Mouse (Mus musculus) midbrain, embryonic 15.5 days (tissue): ENCODE data around the gene Slc9a7. TPM values are rescaled to one million over a fixed set of nuclear protein-coding genes. Genes with fewer than 3 reads are reported as not detected.

Experiments
- ATAC-seq: fragments of 200-750 bp; cut with Nextera tagmentation; replicated peaks from 2 replicates; pipeline ENCODE4 v1.8.0; 2017; ENCODE audit warnings: moderate TSS enrichment
- H3K27ac ChIP-seq: fragments of 300-500 bp; sonication (generic); 2 replicates; pipeline ENCODE4 v1.5.1; 2015; ENCODE audit warnings: mild to moderate bottlenecking, inconsistent platforms
- H3K27me3 ChIP-seq: fragments of 300-500 bp; sonication (generic); replicated peaks from 2 replicates; pipeline ENCODE4 v1.6.1; 2015; ENCODE audit warnings: inconsistent platforms
- H3K36me3 ChIP-seq: fragments of 300-500 bp; sonication (generic); replicated peaks from 2 replicates; pipeline ENCODE4 v1.6.1; 2015; ENCODE audit warnings: inconsistent platforms
- H3K4me1 ChIP-seq: fragments of 300-500 bp; sonication (generic); 2 replicates; pipeline ENCODE4 v1.6.1; 2015; ENCODE audit warnings: inconsistent platforms
- H3K4me2 ChIP-seq: fragments of 300-500 bp; sonication (generic); 2 replicates; pipeline ENCODE4 v1.6.1; 2015; ENCODE audit warnings: inconsistent platforms, mild to moderate bottlenecking, moderate library complexity
- H3K4me3 ChIP-seq: fragments of 300-500 bp; sonication (generic); 2 replicates; pipeline ENCODE4 v1.5.1; 2015; ENCODE audit warnings: mild to moderate bottlenecking, inconsistent platforms
- H3K9ac ChIP-seq: fragments of 300-500 bp; sonication (generic); 2 replicates; pipeline ENCODE4 v1.6.1; 2015; ENCODE audit warnings: mild to moderate bottlenecking, inconsistent platforms
- H3K9me3 ChIP-seq: fragments of 300-500 bp; sonication (generic); 2 replicates; pipeline ENCODE4 v1.6.1; 2016; ENCODE audit warnings: inconsistent platforms
- WGBS: fragments of 180-500 bp; shearing (Covaris S2); methylation state at CpG from one replicate; pipeline ENCODE4 v1.1.7; 2015; ENCODE audit warnings: mixed read lengths; 5-methylcytosine and 5-hydroxymethylcytosine counted together
- polyA plus RNA-seq: library from polyadenylated mRNA; unstranded; fragments of >200 nt; fragmentation: Nextera tagmentation; extraction: Ambion mirVana; gene quantifications from 2 replicates; pipeline ENCODE4 v1.2.1, GENCODE M21; 2015

Gene Slc9a7
- polyA plus RNA-seq, 1 experiment from 2014 or later = 12.8 TPM

DNA sequence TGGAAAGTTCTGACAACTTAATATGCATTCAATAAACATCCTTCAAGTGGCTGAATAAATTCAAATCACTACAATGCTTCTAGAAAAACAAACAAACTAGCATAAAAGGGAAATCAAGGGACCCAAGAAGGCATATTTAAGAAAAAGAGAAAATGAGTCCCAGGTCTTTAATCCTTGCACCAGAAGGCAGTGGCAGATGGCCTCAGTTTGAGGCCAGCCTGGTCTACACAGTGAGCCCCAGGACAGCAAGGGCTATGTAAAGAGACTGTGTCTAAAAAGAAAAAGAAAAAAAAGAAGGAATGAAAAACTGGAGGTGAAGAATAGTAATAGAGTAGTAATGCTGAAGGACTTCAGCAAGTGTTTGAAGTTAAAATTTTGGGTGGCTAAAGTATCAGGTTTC, 162.7 kb downstream of the Slc9a7 start:
- no peaks in the 10 kb centered on the region for H3K36me3 ChIP-seq
- no peak overlapping the region for H3K27ac ChIP-seq
- H3K27me3 ChIP-seq = no peaks in the 10 kb centered on the region
- no peak overlapping the region for H3K4me2 ChIP-seq
- ATAC-seq = no peak
- H3K9ac ChIP-seq = no peak overlapping the region
- H3K4me3 ChIP-seq = no peak overlapping the region
- H3K4me1 ChIP-seq = no peaks in the 10 kb centered on the region
- H3K9me3 ChIP-seq = no peaks in the 10 kb centered on the region

DNA sequence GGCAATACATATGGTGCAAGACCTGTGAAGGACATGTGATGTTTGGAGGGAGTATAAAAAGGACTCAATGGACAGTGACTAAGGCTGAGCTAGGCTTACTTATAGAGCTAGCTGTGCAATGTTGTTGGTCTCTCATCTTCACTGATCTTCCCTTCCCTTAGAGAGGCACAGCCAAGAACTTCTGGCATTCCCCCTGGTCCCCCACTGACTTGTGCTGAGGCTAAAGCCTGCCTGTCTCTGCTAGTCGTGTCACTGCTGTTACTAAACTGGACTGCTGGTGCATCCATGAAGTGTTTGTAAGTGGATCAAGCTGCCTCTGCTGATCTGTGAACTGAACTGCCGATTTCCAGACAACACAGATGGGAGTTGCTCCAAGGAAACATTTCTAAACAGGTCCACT, 166.1 kb downstream of the Slc9a7 start:
- no peaks in the 10 kb centered on the region for H3K4me1 ChIP-seq
- H3K4me2 ChIP-seq = no peak overlapping the region
- no peaks in the 10 kb centered on the region for H3K27me3 ChIP-seq
- no peak overlapping the region for H3K9ac ChIP-seq
- H3K9me3 ChIP-seq = no peaks in the 10 kb centered on the region
- no peaks in the 10 kb centered on the region for H3K36me3 ChIP-seq
- ATAC-seq = no peak
- no peak overlapping the region for H3K27ac ChIP-seq
- WGBS = 77% methylated on average over 2 of the region's 2 CpGs
- no peak overlapping the region for H3K4me3 ChIP-seq

DNA sequence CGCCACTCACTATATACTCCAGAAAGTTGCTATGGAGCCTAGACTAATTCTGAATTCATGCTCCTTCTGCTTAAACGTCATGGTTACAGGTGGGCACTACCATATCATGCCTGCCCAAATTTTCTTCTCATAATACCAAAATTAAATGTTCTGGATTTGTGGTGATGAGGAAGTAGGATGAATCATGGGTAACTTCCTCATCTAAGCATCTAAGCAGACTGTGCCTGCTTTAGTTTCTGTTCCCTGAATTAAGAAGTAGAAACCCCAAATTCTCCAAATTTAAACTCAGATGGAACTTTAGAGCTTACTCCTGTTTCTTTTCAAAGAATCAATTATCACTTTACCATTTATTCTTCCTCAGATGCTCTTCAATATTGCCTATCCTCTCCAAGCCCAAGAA, 173.9 kb downstream of the Slc9a7 start:
- Histone ChIP-seq H3K4me2 (no peak overlapping the region), H3K4me3 (no peak overlapping the region), H3K27me3 (no peaks in the 10 kb centered on the region), H3K27ac (no peak overlapping the region), H3K36me3 (no peaks in the 10 kb centered on the region), H3K4me1 (no peaks in the 10 kb centered on the region), H3K9me3 (no peaks in the 10 kb centered on the region), H3K9ac (no peak overlapping the region)
- 74% methylated on average over 2 of the region's 2 CpGs for WGBS
- ATAC-seq = no peak

DNA sequence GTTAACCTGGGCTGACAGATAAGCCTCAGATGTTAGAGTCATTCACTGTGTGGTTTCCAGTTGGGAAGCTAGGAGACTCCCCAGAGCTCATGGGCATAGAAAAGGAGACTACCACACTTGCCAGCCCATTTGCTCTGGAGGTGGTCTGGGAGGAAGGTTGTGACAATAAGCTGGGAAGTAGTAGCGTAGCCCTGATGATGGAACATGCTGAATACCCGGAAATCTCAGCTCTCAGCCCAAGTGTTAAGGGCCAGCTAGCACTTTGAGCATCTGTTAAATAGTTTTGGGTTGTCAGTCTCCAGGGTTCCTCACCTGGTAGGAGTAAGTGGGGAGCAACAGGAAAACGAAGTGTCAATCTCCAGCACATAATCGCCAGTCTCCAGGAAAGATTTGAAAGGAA, 221.4 kb downstream of the Slc9a7 start:
- Histone ChIP-seq H3K9me3 (no peaks in the 10 kb centered on the region), H3K36me3 (no peaks in the 10 kb centered on the region), H3K4me1 (no peaks in the 10 kb centered on the region), H3K4me3 (no peak overlapping the region), H3K9ac (no peak overlapping the region), H3K27ac (no peak overlapping the region), H3K4me2 (no peak overlapping the region), H3K27me3 (no peaks in the 10 kb centered on the region)
- WGBS = 57% methylated on average over 4 of the region's 4 CpGs
- no peak for ATAC-seq

DNA sequence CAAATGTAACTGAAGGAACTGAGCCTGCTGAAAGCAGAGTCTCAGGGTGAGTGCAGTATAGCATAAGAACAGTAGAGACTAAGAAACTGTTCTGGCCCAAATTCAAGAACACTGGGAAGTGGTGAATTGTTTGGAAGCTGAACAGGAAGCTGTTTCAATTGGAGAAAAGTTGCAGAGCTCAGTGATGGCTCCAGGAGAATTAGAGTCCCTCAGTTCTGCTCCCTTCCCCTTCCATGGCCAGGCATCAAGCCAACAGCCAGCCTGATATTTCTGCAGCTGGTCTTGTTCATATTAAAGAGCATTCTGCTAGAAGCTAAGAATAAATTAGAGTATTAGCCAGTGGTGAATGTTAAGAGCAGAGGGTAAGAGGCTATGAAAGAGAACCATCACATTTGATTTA, 225.0 kb downstream of the Slc9a7 start:
- H3K4me3 ChIP-seq = no peak overlapping the region
- no peaks in the 10 kb centered on the region for H3K9me3 ChIP-seq
- no peaks in the 10 kb centered on the region for H3K27me3 ChIP-seq
- no peak for ATAC-seq
- H3K4me1 ChIP-seq = no peaks in the 10 kb centered on the region
- no peak overlapping the region for H3K9ac ChIP-seq
- H3K27ac ChIP-seq = no peak overlapping the region
- no peaks in the 10 kb centered on the region for H3K36me3 ChIP-seq
- no peak overlapping the region for H3K4me2 ChIP-seq

DNA sequence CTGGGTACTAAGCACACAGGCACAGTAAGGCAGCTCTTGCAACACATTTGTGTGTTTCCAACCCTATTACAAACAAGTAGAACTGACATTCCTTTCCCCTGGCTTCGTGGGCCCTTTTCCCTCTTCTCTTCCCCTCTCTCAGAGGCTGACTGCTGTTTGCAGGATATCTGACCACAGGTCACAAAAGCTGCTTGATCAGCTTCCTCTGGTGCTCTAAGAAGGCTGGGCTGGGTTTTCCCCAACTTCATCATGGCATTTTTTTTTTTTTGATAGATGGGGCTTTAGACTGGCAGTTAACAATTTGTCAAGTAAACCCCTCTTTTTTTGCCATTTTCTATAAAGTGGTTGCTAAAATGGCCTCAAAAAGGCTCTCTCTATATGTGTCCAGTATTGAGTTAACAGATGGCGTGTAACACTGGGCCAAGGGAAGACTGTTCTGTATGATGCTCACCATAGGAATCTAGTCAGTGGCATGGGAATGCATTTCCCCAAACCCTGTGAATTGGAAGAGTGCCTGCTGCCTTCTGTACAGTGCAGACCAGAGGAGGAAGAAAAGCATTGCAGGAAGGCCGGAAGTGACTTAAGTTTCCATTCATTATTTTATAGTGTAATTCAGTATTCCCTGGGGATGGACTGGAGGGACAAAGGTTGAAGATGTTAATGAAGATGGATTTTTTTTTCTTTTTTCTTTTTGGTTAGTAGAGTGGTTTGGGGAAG, 229.7 kb downstream of the Slc9a7 start:
- no peak overlapping the region for H3K9ac ChIP-seq
- no peaks in the 10 kb centered on the region for H3K9me3 ChIP-seq
- H3K27me3 ChIP-seq = no peaks in the 10 kb centered on the region
- 58% methylated on average over 3 of the region's 3 CpGs for WGBS
- no peaks in the 10 kb centered on the region for H3K36me3 ChIP-seq
- no peak overlapping the region for H3K27ac ChIP-seq
- no peak overlapping the region for H3K4me2 ChIP-seq
- no peak for ATAC-seq
- peaks cover 5% of the 10 kb centered on the region; the same call in 1 of the 2 replicates for H3K4me1 ChIP-seq
- no peak overlapping the region for H3K4me3 ChIP-seq

DNA sequence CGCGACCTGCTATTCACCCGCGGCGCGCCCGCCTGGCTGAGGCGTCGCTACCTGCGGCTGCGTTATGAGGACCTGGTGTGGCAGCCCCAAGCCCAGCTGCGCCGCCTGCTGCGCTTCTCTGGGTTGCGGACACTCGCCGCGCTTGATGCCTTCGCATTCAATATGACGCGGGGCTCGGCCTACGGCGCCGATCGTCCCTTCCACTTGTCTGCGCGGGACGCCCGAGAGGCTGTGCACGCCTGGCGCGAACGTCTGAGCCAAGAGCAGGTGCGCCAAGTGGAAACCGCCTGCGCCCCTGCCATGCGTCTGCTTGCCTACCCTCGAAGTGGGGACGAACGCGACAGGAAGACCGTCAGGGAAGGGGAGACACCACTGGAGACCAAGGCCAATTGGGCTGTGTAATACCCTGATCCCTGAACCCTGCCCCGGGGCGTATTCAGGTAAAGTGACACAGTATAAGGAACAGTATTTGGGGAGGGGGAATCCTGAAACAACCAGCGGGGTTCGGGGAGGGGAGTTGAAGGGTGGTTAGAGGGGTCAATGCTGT, 230.8 kb downstream of the Slc9a7 start:
- Histone ChIP-seq H3K36me3 (no peaks in the 10 kb centered on the region), H3K9me3 (no peaks in the 10 kb centered on the region), H3K9ac (peak overlapping the region; percentile 25; the same call in 1 of the 2 replicates), H3K4me3 (peak overlapping the region; percentile 46), H3K4me2 (peak overlapping the region; percentile 74), H3K4me1 (peaks cover 5% of the 10 kb centered on the region; the same call in 1 of the 2 replicates), H3K27me3 (no peaks in the 10 kb centered on the region), H3K27ac (no peak overlapping the region)
- 27% methylated on average over 43 of the region's 47 CpGs for WGBS
- ATAC-seq = peak; percentile 66

DNA sequence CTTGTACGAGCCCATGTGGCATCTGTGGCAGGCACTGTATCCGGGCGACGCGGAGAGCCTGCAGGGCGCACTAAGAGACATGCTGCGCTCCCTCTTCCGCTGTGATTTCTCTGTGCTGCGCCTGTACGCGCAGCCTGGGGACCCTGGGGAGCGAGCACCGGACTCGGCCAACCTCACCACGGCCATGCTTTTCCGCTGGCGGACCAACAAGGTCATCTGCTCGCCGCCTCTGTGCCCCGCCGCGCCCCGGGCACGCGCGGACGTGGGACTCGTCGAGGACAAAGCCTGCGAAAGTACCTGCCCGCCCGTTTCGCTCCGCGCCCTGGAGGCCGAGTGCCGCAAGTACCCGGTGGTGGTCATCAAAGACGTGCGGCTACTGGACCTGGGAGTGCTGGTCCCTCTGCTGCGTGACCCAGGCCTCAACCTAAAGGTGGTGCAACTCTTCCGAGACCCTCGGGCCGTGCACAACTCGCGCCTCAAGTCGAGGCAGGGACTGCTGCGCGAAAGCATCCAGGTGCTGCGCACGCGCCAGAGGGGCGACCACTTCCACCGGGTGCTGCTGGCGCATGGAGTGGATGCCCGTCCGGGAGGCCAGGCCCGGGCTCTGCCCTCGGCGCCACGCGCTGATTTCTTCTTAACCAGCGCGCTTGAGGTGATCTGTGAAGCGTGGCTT, 231.4 kb downstream of the Slc9a7 start:
- WGBS = 25% methylated on average over 65 of the region's 65 CpGs
- peak; percentile 85 for ATAC-seq
- Histone ChIP-seq H3K4me2 (peak overlapping the region; percentile 74), H3K9me3 (no peaks in the 10 kb centered on the region), H3K27me3 (no peaks in the 10 kb centered on the region), H3K4me1 (peaks cover 5% of the 10 kb centered on the region; the same call in 1 of the 2 replicates), H3K36me3 (no peaks in the 10 kb centered on the region), H3K27ac (no peak overlapping the region), H3K9ac (peak overlapping the region; percentile 25), H3K4me3 (peak overlapping the region; percentile 46)

DNA sequence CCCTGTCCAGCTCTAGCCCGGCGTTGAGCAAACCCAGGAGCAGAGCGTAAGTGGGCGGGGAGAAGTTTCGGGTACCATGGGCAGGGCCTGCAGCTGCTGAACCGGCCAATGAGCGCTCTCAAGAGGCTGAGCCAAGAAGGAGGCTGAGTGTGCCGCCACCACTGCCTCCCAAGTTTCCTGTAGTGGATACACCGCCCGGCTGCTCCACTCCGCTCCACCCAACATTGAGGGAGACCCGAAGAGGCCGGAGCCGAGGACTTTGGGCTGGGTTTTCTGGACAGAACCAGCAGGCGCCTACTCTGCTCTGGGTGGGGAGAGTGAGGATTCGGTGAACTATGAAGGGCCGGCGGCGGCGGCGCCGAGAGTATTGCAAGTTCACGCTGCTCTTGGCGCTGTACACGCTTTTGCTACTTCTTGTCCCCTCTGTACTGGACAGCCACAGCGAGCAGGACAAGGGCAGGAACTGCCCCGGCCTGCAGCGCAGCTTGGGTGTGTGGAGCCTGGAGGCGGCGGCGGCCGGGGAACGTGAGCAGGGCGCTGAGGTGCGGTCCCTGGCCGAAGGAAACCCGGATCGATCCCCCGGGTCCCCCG, 232.1 kb downstream of the Slc9a7 start, which contains the start of gene Chst7:
Gene Chst7 (plus strand): TSS at position 180 of the 591 bp plus-strand sequence.
- peak; percentile 84 for ATAC-seq
- Histone ChIP-seq H3K36me3 (no peaks in the 10 kb centered on the region), H3K4me3 (peak within 1 kb of the TSS; percentile 46), H3K9ac (peak within 1 kb of the TSS; percentile 25), H3K27me3 (no peaks in the 10 kb centered on the region), H3K4me1 (peaks cover 5% of the 10 kb centered on the region; the same call in 1 of the 2 replicates), H3K9me3 (no peaks in the 10 kb centered on the region), H3K4me2 (peak within 1 kb of the TSS; percentile 74), H3K27ac (no peak within 1 kb of the TSS)
- 19% methylated on average over 40 of the region's 40 CpGs for WGBS

Other genes starting within 250 kb of the Slc9a7 start
- 5.4 and 6.4 TPM in 2 replicates for gene Chst7, start 232.2 kb downstream of the Slc9a7 start, polyA plus RNA-seq
- gene Rp2, start 72.7 kb upstream of the Slc9a7 start, polyA plus RNA-seq = 13.0 and 14.9 TPM in 2 replicates
- gene Jade3, start 133.9 kb upstream of the Slc9a7 start, polyA plus RNA-seq = 5.5 and 6.1 TPM in 2 replicates